Comparison of ENCODE assay signal across 1 mouse cellular context in genomic region chr11:3442677-3443076, GRCm38 (mm10).
TF ChIP-seq lines count a peak whose summit lies in the region.

No protein-coding gene starts in this region.

TF ChIP-seq in CH12.LX, 34 proteins besides CTCF, POLR2A, EP300 and RAD21 (continued from another document):
- peak; percentile 90 for TF ChIP-seq JUND (conservative IDR thresholded peaks at IDR 0.05; ENCODE audit: low read depth, low read length)
- TF ChIP-seq CHD2 (IDR thresholded peaks at IDR 0.05; ENCODE audit: low read length) = no peak
TF ChIP-seq in CH12.LX: peak in this region for 9.
